Mouse (Mus musculus): ENCODE measurements around the gene Znhit2. TPM values are rescaled to one million over a fixed set of nuclear protein-coding genes. Genes with fewer than 3 reads are reported as not detected.
A peak's percentile ranks its signal among the peaks of the same experiment; 100 is the strongest.

Gene Znhit2
- polyA plus RNA-seq, 2 experiments: 32.0 to 36.5 TPM

GRCm38 (mm10) chr19:6056696-6057095, 4.3 kb upstream of the Znhit2 start:
- H3K36me3 ChIP-seq (ENCODE audit: control insufficient read depth, insufficient read depth, low read length): peaks cover 55% of the 10 kb centered on the region
- H3K27ac ChIP-seq (replicated peaks; ENCODE audit: low read depth, low read length): no peak overlapping the region

GRCm38 (mm10) chr19:6057313-6058096, 3.5 kb upstream of the Znhit2 start, which contains the start of the genes Mrpl49 and Fau:
Gene Mrpl49 (minus strand): TSS chr19:6057785.
Gene Fau (plus strand): TSS chr19:6057844.
- Histone ChIP-seq H3K4me3 (replicated peaks; ENCODE audit: low read length) (peak within 1 kb of the TSS; percentile 89), H3K4me2 (replicated peaks; ENCODE audit: low read depth, low read length, severe bottlenecking) (peak within 1 kb of the TSS; percentile 80), H3K27ac (replicated peaks; ENCODE audit: low read depth, low read length) (peak within 1 kb of the TSS; percentile 73), H3K4me1 (ENCODE audit: control insufficient read depth, insufficient read depth, low read length) (peaks cover 18% of the 10 kb centered on the region), H3K36me3 (ENCODE audit: control insufficient read depth, insufficient read depth, low read length) (peaks cover 47% of the 10 kb centered on the region), H3K27me3 (ENCODE audit: control insufficient read depth, insufficient read depth, low read length) (no peaks in the 10 kb centered on the region), H3K9me3 (ENCODE audit: control insufficient read depth, low read length) (no peaks in the 10 kb centered on the region), H3K9ac (ENCODE audit: low read depth, low read length, severe bottlenecking) (peak within 1 kb of the TSS; percentile 76)
- peak; percentile 82; the same call in 1 of the 2 replicates for TF ChIP-seq POLR2A (IDR thresholded peaks at IDR 0.05; ENCODE audit: borderline replicate concordance, extremely low read depth, insufficient read depth, insufficient read length)
- DNase-seq (ENCODE audit: low spot score) (peak; percentile 97), ATAC-seq (ENCODE audit: low FRiP score, low read depth) (peak; percentile 88)
- WGBS: under 1% methylated on average over 58 of the region's 63 CpGs

More at GRCm38 (mm10) chr19:6056696-6057095, 4.3 kb upstream of the Znhit2 start:
- no peaks in the 10 kb centered on the region for H3K27me3 ChIP-seq (ENCODE audit: control insufficient read depth, insufficient read depth, low read length)
- H3K4me3 ChIP-seq (replicated peaks; ENCODE audit: low read length): peak overlapping the region; percentile 89
- TF ChIP-seq POLR2A (IDR thresholded peaks at IDR 0.05; ENCODE audit: borderline replicate concordance, extremely low read depth, insufficient read depth, insufficient read length): no peak
- peak overlapping the region; percentile 80 for H3K4me2 ChIP-seq (replicated peaks; ENCODE audit: low read depth, low read length, severe bottlenecking)
- H3K4me1 ChIP-seq (ENCODE audit: control insufficient read depth, insufficient read depth, low read length): peaks cover 12% of the 10 kb centered on the region
- WGBS: 64% methylated on average over 4 of the region's 4 CpGs
- peak overlapping the region; percentile 76 for H3K9ac ChIP-seq (ENCODE audit: low read depth, low read length, severe bottlenecking)
- DNase-seq (ENCODE audit: low spot score) (no peak), ATAC-seq (ENCODE audit: low FRiP score, low read depth) (no peak)
- no peaks in the 10 kb centered on the region for H3K9me3 ChIP-seq (ENCODE audit: control insufficient read depth, low read length)

GRCm38 (mm10) chr19:6058513-6058912, 2.5 kb upstream of the Znhit2 start:
- ATAC-seq (ENCODE audit: low FRiP score, low read depth): no peak
- peaks cover 22% of the 10 kb centered on the region for H3K4me1 ChIP-seq (ENCODE audit: control insufficient read depth, insufficient read depth, low read length)

GRCm38 (mm10) chr19:6058966-6059365, 2.0 kb upstream of the Znhit2 start:
- no peak for DNase-seq (ENCODE audit: low spot score)
- Histone ChIP-seq H3K4me1 (ENCODE audit: control insufficient read depth, insufficient read depth, low read length) (peaks cover 22% of the 10 kb centered on the region), H3K27ac (replicated peaks; ENCODE audit: low read depth, low read length) (no peak overlapping the region), H3K4me2 (replicated peaks; ENCODE audit: low read depth, low read length, severe bottlenecking) (peak overlapping the region; percentile 80), H3K9ac (ENCODE audit: low read depth, low read length, severe bottlenecking) (peak overlapping the region; percentile 16; the same call in 1 of the 2 replicates), H3K36me3 (ENCODE audit: control insufficient read depth, insufficient read depth, low read length) (peaks cover 33% of the 10 kb centered on the region), H3K9me3 (ENCODE audit: control insufficient read depth, low read length) (no peaks in the 10 kb centered on the region), H3K4me3 (replicated peaks; ENCODE audit: low read length) (peak overlapping the region; percentile 89), H3K27me3 (ENCODE audit: control insufficient read depth, insufficient read depth, low read length) (no peaks in the 10 kb centered on the region)
- ATAC-seq (ENCODE audit: low FRiP score, low read depth): no peak
- 82% methylated on average over 5 of the region's 5 CpGs for WGBS
- no peak for TF ChIP-seq POLR2A (IDR thresholded peaks at IDR 0.05; ENCODE audit: borderline replicate concordance, extremely low read depth, insufficient read depth, insufficient read length)

More at GRCm38 (mm10) chr19:6058513-6058912, 2.5 kb upstream of the Znhit2 start:
- Histone ChIP-seq H3K9ac (ENCODE audit: low read depth, low read length, severe bottlenecking) (peak overlapping the region; percentile 76), H3K27ac (replicated peaks; ENCODE audit: low read depth, low read length) (no peak overlapping the region), H3K4me3 (replicated peaks; ENCODE audit: low read length) (peak overlapping the region; percentile 89), H3K4me2 (replicated peaks; ENCODE audit: low read depth, low read length, severe bottlenecking) (peak overlapping the region; percentile 80), H3K27me3 (ENCODE audit: control insufficient read depth, insufficient read depth, low read length) (no peaks in the 10 kb centered on the region), H3K36me3 (ENCODE audit: control insufficient read depth, insufficient read depth, low read length) (peaks cover 37% of the 10 kb centered on the region), H3K9me3 (ENCODE audit: control insufficient read depth, low read length) (no peaks in the 10 kb centered on the region)
- no peak for TF ChIP-seq POLR2A (IDR thresholded peaks at IDR 0.05; ENCODE audit: borderline replicate concordance, extremely low read depth, insufficient read depth, insufficient read length)
- no peak for DNase-seq (ENCODE audit: low spot score)
- 29% methylated on average over 5 of the region's 5 CpGs for WGBS

DNA sequence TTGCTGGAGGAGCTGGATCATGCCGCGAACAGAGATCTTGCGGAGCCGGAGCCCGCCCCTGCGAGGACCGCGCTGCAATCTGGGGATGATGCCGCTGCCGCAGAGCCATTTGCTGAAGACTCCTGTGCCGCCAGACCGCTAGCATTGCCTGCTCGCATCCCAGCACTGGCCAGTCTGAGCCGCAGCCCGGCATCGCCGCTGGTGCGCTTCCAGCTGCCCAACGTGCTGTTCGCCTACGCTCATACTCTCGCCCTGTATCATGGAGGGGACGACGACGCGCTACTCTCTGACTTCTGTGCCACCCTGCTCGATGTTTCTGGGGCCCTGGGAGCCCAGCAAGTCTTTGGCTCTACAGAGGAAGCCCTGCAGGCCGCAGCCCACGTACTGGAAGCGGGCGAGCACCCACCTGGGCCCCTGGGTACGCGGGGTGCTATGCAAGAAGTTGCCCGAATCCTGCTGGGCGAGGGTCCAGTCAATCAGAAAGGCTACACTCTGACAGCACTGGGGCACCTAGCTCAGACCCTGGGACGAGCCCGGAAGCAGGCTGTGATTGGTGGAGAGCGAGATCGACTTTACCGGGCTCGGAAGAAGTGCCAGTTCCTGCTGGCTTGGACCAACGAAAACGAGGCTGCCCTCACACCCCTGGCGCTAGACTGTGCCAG, 780 bp downstream of the Znhit2 start:
- Histone ChIP-seq H3K36me3 (ENCODE audit: control insufficient read depth, insufficient read depth, low read length) (peaks cover 18% of the 10 kb centered on the region; the same call in 1 of the 2 replicates), H3K9me3 (ENCODE audit: control insufficient read depth, low read length) (no peaks in the 10 kb centered on the region), H3K4me3 (replicated peaks; ENCODE audit: low read length) (peak overlapping the region; percentile 83), H3K27ac (replicated peaks; ENCODE audit: low read depth, low read length) (peak overlapping the region; percentile 91), H3K4me1 (ENCODE audit: control insufficient read depth, insufficient read depth, low read length) (peaks cover 24% of the 10 kb centered on the region), H3K9ac (ENCODE audit: low read depth, low read length, severe bottlenecking) (peak overlapping the region; percentile 90), H3K27me3 (ENCODE audit: control insufficient read depth, insufficient read depth, low read length) (no peaks in the 10 kb centered on the region), H3K4me2 (replicated peaks; ENCODE audit: low read depth, low read length, severe bottlenecking) (peak overlapping the region; percentile 98)
- no peak for TF ChIP-seq POLR2A (IDR thresholded peaks at IDR 0.05; ENCODE audit: borderline replicate concordance, extremely low read depth, insufficient read depth, insufficient read length)
- DNase-seq (ENCODE audit: low spot score) (no peak), ATAC-seq (ENCODE audit: low FRiP score, low read depth) (no peak)
- under 1% methylated on average over 36 of the region's 44 CpGs for WGBS
